Mouse (Mus musculus): ENCODE measurements around the gene Uba7. TPM values are rescaled to one million over a fixed set of nuclear protein-coding genes. Genes with fewer than 3 reads are reported as not detected.

Gene Uba7
- polyA plus RNA-seq (2011; ENCODE audit: insufficient read depth, insufficient read length, low read depth, missing spikeins), result 0.52 and 2.1 TPM in 2 replicates

DNA sequence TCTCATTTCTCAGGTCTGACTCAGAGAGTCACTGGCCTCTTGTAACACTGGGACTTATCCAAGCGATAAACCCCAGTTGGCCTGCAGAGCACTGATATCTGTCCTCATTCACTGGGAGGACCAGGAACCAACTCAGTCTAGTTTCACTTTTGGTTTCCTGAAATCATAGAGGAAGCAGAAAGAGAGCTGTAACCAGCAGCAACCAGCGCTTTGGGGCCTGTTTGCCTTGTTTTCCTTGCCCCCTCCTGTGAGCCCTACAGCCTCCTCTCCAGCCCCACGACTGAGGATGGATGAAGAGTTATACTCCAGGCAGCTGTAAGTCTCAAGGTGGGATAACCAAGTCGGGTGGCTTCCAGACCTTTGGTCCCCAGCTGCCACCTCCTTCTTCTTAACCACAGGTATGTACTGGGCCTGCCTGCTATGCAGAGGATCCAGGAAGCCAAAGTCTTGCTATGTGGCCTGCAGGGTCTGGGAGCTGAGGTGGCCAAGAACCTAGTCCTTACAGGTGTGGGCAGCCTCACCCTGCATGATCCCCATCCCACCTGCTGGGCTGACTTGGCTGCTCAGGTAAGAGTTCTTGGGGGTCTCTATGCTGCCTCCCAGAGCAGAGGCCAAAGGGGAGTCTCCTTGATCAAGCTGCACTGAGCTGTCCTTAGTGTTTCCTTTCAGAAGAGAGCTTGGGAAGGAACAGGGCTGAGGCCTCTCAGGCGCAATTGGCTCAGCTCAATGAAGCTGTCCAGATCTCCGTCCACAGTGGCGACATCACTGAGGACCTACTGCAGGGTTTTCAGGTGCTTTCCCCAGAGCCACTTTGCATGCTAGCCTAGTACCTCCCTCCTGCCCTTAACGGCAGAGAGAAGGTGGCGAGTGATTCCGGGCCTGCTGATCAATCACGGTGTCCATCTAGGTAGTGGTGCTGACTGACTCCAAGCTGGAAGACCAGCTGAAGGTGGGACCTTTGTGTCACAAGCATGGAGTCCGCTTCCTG lies at the start of gene Uba7:
Uba7 (plus strand) TSS at position 107 of the 988 bp plus-strand sequence.
- no peaks in the 10 kb centered on the region for H3K9me3 ChIP-seq (replicated peaks; ENCODE audit: control insufficient read depth, insufficient read depth, low read length, poor library complexity, severe bottlenecking)
- no peaks in the 10 kb centered on the region for H3K27me3 ChIP-seq (ENCODE audit: control insufficient read depth, insufficient read depth, low read length, poor library complexity, severe bottlenecking)
- H3K27ac ChIP-seq (ENCODE audit: insufficient read depth, low read length), result no peak within 1 kb of the TSS
- TF ChIP-seq POLR2A (IDR thresholded peaks at IDR 0.05; ENCODE audit: insufficient read depth, low read length) (no peak), EP300 (IDR thresholded peaks at IDR 0.05; ENCODE audit: insufficient read depth, low read depth, low read length) (no peak), CTCF (IDR thresholded peaks at IDR 0.05; ENCODE audit: low read depth, low read length) (no peak)
- H3K4me1 ChIP-seq (ENCODE audit: control insufficient read depth, insufficient read depth, low read length), result no peaks in the 10 kb centered on the region
- H3K4me3 ChIP-seq (ENCODE audit: low read depth, low read length), result no peak within 1 kb of the TSS
- no peak within 1 kb of the TSS for H3K9ac ChIP-seq (ENCODE audit: low read depth, poor library complexity, severe bottlenecking)
- no peaks in the 10 kb centered on the region for H3K36me3 ChIP-seq (ENCODE audit: control insufficient read depth, insufficient read depth, low read length, poor library complexity, severe bottlenecking)

DNA sequence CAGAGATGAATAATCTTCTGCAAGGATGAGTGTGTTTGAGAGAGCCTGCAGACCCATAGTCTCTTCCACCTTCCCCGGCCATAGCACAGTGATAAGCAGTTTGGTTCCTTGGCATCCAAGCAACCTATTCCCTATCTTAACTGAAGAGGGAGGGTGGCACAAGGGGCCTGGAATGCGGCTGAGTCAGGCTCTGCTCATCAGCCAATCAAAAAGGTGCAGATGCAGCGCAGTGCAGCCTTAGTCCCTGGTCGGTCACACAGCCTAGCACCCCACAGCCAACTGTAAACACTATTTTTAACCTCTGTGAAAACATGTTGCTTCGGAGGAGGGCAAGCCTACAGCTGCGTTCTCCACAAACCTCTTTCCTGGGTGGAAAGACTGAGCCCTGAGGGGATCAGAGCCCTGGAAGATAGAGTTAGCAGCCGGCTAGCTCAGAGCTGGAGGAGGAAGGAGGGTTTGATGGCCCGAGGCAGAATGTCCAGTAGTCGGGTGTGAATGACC lies 48.3 kb upstream of the Uba7 start:
- H3K4me3 ChIP-seq (ENCODE audit: low read depth, low read length), result no peak overlapping the region
- H3K9me3 ChIP-seq (replicated peaks; ENCODE audit: control insufficient read depth, insufficient read depth, low read length, poor library complexity, severe bottlenecking), result no peaks in the 10 kb centered on the region
- H3K9ac ChIP-seq (ENCODE audit: low read depth, poor library complexity, severe bottlenecking), result no peak overlapping the region
- H3K36me3 ChIP-seq (ENCODE audit: control insufficient read depth, insufficient read depth, low read length, poor library complexity, severe bottlenecking), result no peaks in the 10 kb centered on the region
- TF ChIP-seq CTCF (IDR thresholded peaks at IDR 0.05; ENCODE audit: low read depth, low read length), result no peak
- no peak for TF ChIP-seq POLR2A (IDR thresholded peaks at IDR 0.05; ENCODE audit: insufficient read depth, low read length)
- TF ChIP-seq EP300 (IDR thresholded peaks at IDR 0.05; ENCODE audit: insufficient read depth, low read depth, low read length), result no peak
- no peak overlapping the region for H3K27ac ChIP-seq (ENCODE audit: insufficient read depth, low read length)
- no peaks in the 10 kb centered on the region for H3K4me1 ChIP-seq (ENCODE audit: control insufficient read depth, insufficient read depth, low read length)
- H3K27me3 ChIP-seq (ENCODE audit: control insufficient read depth, insufficient read depth, low read length, poor library complexity, severe bottlenecking), result no peaks in the 10 kb centered on the region

DNA sequence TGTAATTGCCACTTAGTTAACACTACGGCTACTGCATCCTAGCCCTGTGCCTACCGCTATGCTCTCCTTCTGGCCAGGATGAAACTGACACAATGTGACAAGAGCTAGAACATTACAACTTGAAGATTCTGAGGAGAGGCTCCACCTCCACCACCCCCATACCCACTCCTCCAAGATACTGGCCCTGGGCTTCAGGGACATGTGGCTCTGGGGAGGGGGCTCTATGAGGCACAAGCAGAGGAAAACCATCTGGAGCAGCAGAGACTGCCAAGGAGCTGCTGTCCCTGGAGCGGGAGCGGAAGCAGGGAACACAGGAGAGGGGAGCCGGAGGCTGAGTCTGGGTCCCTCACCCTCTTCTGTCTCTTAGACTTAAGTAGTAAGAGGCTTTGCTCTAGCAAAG lies 47.6 kb upstream of the Uba7 start:
- H3K4me1 ChIP-seq (ENCODE audit: control insufficient read depth, insufficient read depth, low read length), result no peaks in the 10 kb centered on the region
- H3K4me3 ChIP-seq (ENCODE audit: low read depth, low read length), result no peak overlapping the region
- TF ChIP-seq EP300 (IDR thresholded peaks at IDR 0.05; ENCODE audit: insufficient read depth, low read depth, low read length) (no peak), POLR2A (IDR thresholded peaks at IDR 0.05; ENCODE audit: insufficient read depth, low read length) (no peak), CTCF (IDR thresholded peaks at IDR 0.05; ENCODE audit: low read depth, low read length) (no peak)
- H3K27ac ChIP-seq (ENCODE audit: insufficient read depth, low read length), result no peak overlapping the region
- no peaks in the 10 kb centered on the region for H3K9me3 ChIP-seq (replicated peaks; ENCODE audit: control insufficient read depth, insufficient read depth, low read length, poor library complexity, severe bottlenecking)
- no peaks in the 10 kb centered on the region for H3K27me3 ChIP-seq (ENCODE audit: control insufficient read depth, insufficient read depth, low read length, poor library complexity, severe bottlenecking)
- no peak overlapping the region for H3K9ac ChIP-seq (ENCODE audit: low read depth, poor library complexity, severe bottlenecking)
- H3K36me3 ChIP-seq (ENCODE audit: control insufficient read depth, insufficient read depth, low read length, poor library complexity, severe bottlenecking), result no peaks in the 10 kb centered on the region

DNA sequence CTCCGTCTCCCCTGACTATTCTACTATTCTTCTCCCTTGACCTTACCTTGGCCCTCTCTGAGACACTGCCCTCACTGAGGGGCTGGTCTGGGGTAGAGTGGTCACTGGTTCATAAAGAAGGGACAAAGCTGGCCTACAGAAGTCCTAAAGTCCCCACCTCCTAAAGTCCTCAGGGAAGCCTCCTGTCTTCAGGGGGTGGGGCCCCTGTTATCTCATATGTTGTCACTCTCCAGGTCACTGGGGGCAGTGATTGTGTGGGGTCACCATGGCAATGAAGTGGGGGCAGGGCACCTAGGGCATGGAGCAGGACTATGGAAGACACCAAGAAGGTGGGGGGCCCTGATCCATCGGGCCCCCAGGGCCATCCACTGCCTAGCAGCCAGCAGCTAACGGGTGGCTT lies 47.1 kb upstream of the Uba7 start, which contains the start of gene Actl11:
Actl11 (plus strand) TSS at position 301 of the 400 bp plus-strand sequence.
- no peak within 1 kb of the TSS for H3K9ac ChIP-seq (ENCODE audit: low read depth, poor library complexity, severe bottlenecking)
- no peaks in the 10 kb centered on the region for H3K27me3 ChIP-seq (ENCODE audit: control insufficient read depth, insufficient read depth, low read length, poor library complexity, severe bottlenecking)
- no peak within 1 kb of the TSS for H3K27ac ChIP-seq (ENCODE audit: insufficient read depth, low read length)
- no peak within 1 kb of the TSS for H3K4me3 ChIP-seq (ENCODE audit: low read depth, low read length)
- TF ChIP-seq POLR2A (IDR thresholded peaks at IDR 0.05; ENCODE audit: insufficient read depth, low read length), result no peak
- TF ChIP-seq CTCF (IDR thresholded peaks at IDR 0.05; ENCODE audit: low read depth, low read length), result no peak
- TF ChIP-seq EP300 (IDR thresholded peaks at IDR 0.05; ENCODE audit: insufficient read depth, low read depth, low read length), result no peak
- no peaks in the 10 kb centered on the region for H3K36me3 ChIP-seq (ENCODE audit: control insufficient read depth, insufficient read depth, low read length, poor library complexity, severe bottlenecking)
- no peaks in the 10 kb centered on the region for H3K9me3 ChIP-seq (replicated peaks; ENCODE audit: control insufficient read depth, insufficient read depth, low read length, poor library complexity, severe bottlenecking)
- no peaks in the 10 kb centered on the region for H3K4me1 ChIP-seq (ENCODE audit: control insufficient read depth, insufficient read depth, low read length)

DNA sequence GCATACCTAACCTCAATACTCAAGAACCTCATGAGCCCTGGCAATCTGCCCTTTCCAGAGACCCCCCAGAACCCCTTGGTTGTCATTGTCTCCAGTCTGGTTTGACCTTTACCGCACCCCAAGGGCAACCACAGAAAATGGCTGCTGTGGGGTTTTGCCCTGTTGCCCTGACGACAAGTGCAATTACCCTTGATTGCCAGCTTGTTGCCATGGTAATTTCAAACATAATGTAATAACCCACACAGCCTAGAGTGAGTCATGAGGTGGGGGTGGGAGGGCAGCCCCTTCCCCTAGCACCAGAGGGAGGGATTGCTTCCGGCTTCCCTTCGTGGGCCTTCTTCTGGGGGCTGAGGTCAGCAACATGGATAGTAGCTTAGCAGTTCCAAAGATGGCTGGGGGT lies 43.1 kb upstream of the Uba7 start:
- Histone ChIP-seq H3K27ac (ENCODE audit: insufficient read depth, low read length) (no peak overlapping the region), H3K4me1 (ENCODE audit: control insufficient read depth, insufficient read depth, low read length) (no peaks in the 10 kb centered on the region), H3K9me3 (replicated peaks; ENCODE audit: control insufficient read depth, insufficient read depth, low read length, poor library complexity, severe bottlenecking) (no peaks in the 10 kb centered on the region), H3K4me3 (ENCODE audit: low read depth, low read length) (no peak overlapping the region), H3K36me3 (ENCODE audit: control insufficient read depth, insufficient read depth, low read length, poor library complexity, severe bottlenecking) (no peaks in the 10 kb centered on the region), H3K27me3 (ENCODE audit: control insufficient read depth, insufficient read depth, low read length, poor library complexity, severe bottlenecking) (no peaks in the 10 kb centered on the region), H3K9ac (ENCODE audit: low read depth, poor library complexity, severe bottlenecking) (no peak overlapping the region)
- TF ChIP-seq CTCF (IDR thresholded peaks at IDR 0.05; ENCODE audit: low read depth, low read length), result no peak
- no peak for TF ChIP-seq EP300 (IDR thresholded peaks at IDR 0.05; ENCODE audit: insufficient read depth, low read depth, low read length)
- no peak for TF ChIP-seq POLR2A (IDR thresholded peaks at IDR 0.05; ENCODE audit: insufficient read depth, low read length)

DNA sequence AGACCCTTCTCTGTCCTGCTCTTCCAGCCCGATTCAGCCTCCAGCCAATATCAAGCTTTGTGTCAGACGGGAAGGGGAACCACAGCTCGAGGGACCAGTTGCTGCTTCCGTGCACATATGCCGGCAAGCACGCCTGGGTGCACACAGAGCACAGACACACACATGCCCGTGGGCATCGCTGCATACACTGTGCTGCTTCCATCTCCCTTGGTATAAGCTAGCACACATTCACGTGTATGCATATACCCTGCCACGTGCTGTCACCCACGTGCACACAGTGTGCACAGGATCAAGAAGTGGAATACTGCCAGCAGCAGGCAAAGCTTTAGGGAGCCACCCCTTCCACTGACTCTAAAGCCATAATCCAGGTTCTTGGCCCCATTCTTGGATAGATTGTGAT lies 41.2 kb upstream of the Uba7 start:
- TF ChIP-seq CTCF (IDR thresholded peaks at IDR 0.05; ENCODE audit: low read depth, low read length) (no peak), EP300 (IDR thresholded peaks at IDR 0.05; ENCODE audit: insufficient read depth, low read depth, low read length) (no peak), POLR2A (IDR thresholded peaks at IDR 0.05; ENCODE audit: insufficient read depth, low read length) (no peak)
- no peak overlapping the region for H3K4me3 ChIP-seq (ENCODE audit: low read depth, low read length)
- H3K27me3 ChIP-seq (ENCODE audit: control insufficient read depth, insufficient read depth, low read length, poor library complexity, severe bottlenecking), result no peaks in the 10 kb centered on the region
- H3K36me3 ChIP-seq (ENCODE audit: control insufficient read depth, insufficient read depth, low read length, poor library complexity, severe bottlenecking), result no peaks in the 10 kb centered on the region
- no peaks in the 10 kb centered on the region for H3K9me3 ChIP-seq (replicated peaks; ENCODE audit: control insufficient read depth, insufficient read depth, low read length, poor library complexity, severe bottlenecking)
- H3K4me1 ChIP-seq (ENCODE audit: control insufficient read depth, insufficient read depth, low read length), result no peaks in the 10 kb centered on the region
- no peak overlapping the region for H3K9ac ChIP-seq (ENCODE audit: low read depth, poor library complexity, severe bottlenecking)
- H3K27ac ChIP-seq (ENCODE audit: insufficient read depth, low read length), result no peak overlapping the region
